Mouse (Mus musculus) CH12.LX (cell line): ENCODE results near the gene Rgs12.

Source experiments
- CHD2 ChIP-seq: IDR thresholded peaks from 2 replicates; pipeline ENCODE4 v1.6.1; 2011; ENCODE audit warnings: low read length, improper control_type of control experiment
- CTCF ChIP-seq, 2 experiments: IDR thresholded peaks in 1 of 2; conservative IDR thresholded peaks in 1 of 2; 2 replicates each; pipeline ENCODE4 v1.5.1; 2011 to 2012; ENCODE audit warnings: low read depth in 2 of 2, low read length in 2 of 2, improper control_type of control experiment in 1 of 2, inconsistent platforms in 1 of 2, mild to moderate bottlenecking in 1 of 2, moderate library complexity in 1 of 2
- E2F4 ChIP-seq: IDR thresholded peaks from 2 replicates; pipeline ENCODE4 v1.6.1; 2011; ENCODE audit warnings: low read depth, low read length, improper control_type of control experiment; ENCODE audit not compliant: insufficient replicate concordance
- HCFC1 ChIP-seq: IDR thresholded peaks from 2 replicates; pipeline ENCODE4 v1.6.1; 2012; ENCODE audit warnings: low read depth, mild to moderate bottlenecking, inconsistent platforms, low read length, improper control_type of control experiment
- MAFK ChIP-seq: IDR thresholded peaks from 2 replicates; pipeline ENCODE4 v1.6.1; 2011; ENCODE audit warnings: low read length, improper control_type of control experiment; ENCODE audit not compliant: insufficient replicate concordance
- MAX ChIP-seq: IDR thresholded peaks from 2 replicates; pipeline ENCODE4 v1.6.1; 2011; ENCODE audit warnings: low read length, improper control_type of control experiment
- NRF1 ChIP-seq: IDR thresholded peaks from 2 replicates; pipeline ENCODE4 v1.6.1; 2014; ENCODE audit warnings: low read depth, mild to moderate bottlenecking, inconsistent platforms, low read length, improper control_type of control experiment, moderate library complexity
- PAX5 ChIP-seq: IDR thresholded peaks from 2 replicates; pipeline ENCODE4 v1.6.1; 2012; ENCODE audit warnings: low read length, inconsistent platforms, mixed read lengths
- POLR2A ChIP-seq: IDR thresholded peaks from 2 replicates; pipeline ENCODE4 v1.6.1; 2011; ENCODE audit warnings: low read depth, mild to moderate bottlenecking, improper control_type of control experiment, low read length
- RAD21 ChIP-seq: IDR thresholded peaks from 2 replicates; pipeline ENCODE4 v1.6.1; 2011; ENCODE audit warnings: low read depth, mild to moderate bottlenecking, low read length, improper control_type of control experiment, moderate library complexity
- SIN3A ChIP-seq: IDR thresholded peaks from 2 replicates; pipeline ENCODE4 v1.6.1; 2012; ENCODE audit warnings: low read length, improper control_type of control experiment, inconsistent platforms
- USF1 ChIP-seq: IDR thresholded peaks from 2 replicates; pipeline ENCODE4 v1.6.1; 2014; ENCODE audit warnings: low read depth, mild to moderate bottlenecking, inconsistent platforms, low read length, improper control_type of control experiment
- USF2 ChIP-seq: conservative IDR thresholded peaks from 2 replicates; pipeline ENCODE4 v1.6.1; 2011; ENCODE audit warnings: low read depth, low read length, improper control_type of control experiment
- ZNF384 ChIP-seq: IDR thresholded peaks from 2 replicates; pipeline ENCODE4 v1.6.1; 2012; ENCODE audit warnings: low read depth, low read length, improper control_type of control experiment, inconsistent platforms

- TF ChIP-seq USF1 (no peak), HCFC1 (no peak), POLR2A (no peak), CTCF (conservative IDR thresholded peaks at IDR 0.05 in 1 of 2, IDR thresholded peaks at IDR 0.05 in 1 of 2; ENCODE audit: low read depth in 2 of 2, low read length in 2 of 2) (no peak), CHD2 (no peak), MAX (no peak), E2F4 (no peak), MAFK (no peak), ZNF384 (no peak), RAD21 (no peak), SIN3A (no peak), USF2 (no peak), PAX5 (no peak), NRF1 (no peak)
These were observed 92.1 kb downstream of the Rgs12 start, which contains the start of gene Hgfac for GRCm38 (mm10) chr5:35041268-35041829.
